Mouse (Mus musculus): ENCODE data around the gene Lhfpl3. TPM values are rescaled to one million over a fixed set of nuclear protein-coding genes. Genes with fewer than 3 reads are reported as not detected.

Gene Lhfpl3
- polyA plus RNA-seq, 1 experiment, result 0.64 TPM

- Histone ChIP-seq H3K4me3 (ENCODE audit: control insufficient read depth, low read depth, low read length) (no peak overlapping the region), H3K27me3 (ENCODE audit: control insufficient read depth, insufficient read depth, low read length) (no peaks in the 10 kb centered on the region), H3K4me1 (ENCODE audit: control insufficient read depth, insufficient read depth, low read length) (no peaks in the 10 kb centered on the region), H3K36me3 (ENCODE audit: control insufficient read depth, insufficient read depth, low read length) (no peaks in the 10 kb centered on the region), H3K27ac (ENCODE audit: control insufficient read depth, insufficient read depth, low read depth, low read length) (no peak overlapping the region)
- TF ChIP-seq POLR2A (IDR thresholded peaks at IDR 0.05; ENCODE audit: control insufficient read depth, low read depth, low read length) (no peak), CTCF (IDR thresholded peaks at IDR 0.05; ENCODE audit: control insufficient read depth, insufficient read depth, insufficient replicate concordance, low read depth, low read length) (no peak)
Measured at GRCm38 (mm10) chr5:23040429-23040828, 294.6 kb downstream of the Lhfpl3 start.

GRCm38 (mm10) chr5:23042862-23043261 lies 297.0 kb downstream of the Lhfpl3 start:
- Histone ChIP-seq H3K27ac (ENCODE audit: control insufficient read depth, insufficient read depth, low read depth, low read length) (no peak overlapping the region), H3K4me3 (ENCODE audit: control insufficient read depth, low read depth, low read length) (no peak overlapping the region), H3K4me1 (ENCODE audit: control insufficient read depth, insufficient read depth, low read length) (no peaks in the 10 kb centered on the region), H3K36me3 (ENCODE audit: control insufficient read depth, insufficient read depth, low read length) (no peaks in the 10 kb centered on the region), H3K27me3 (ENCODE audit: control insufficient read depth, insufficient read depth, low read length) (no peaks in the 10 kb centered on the region)
- TF ChIP-seq POLR2A (IDR thresholded peaks at IDR 0.05; ENCODE audit: control insufficient read depth, low read depth, low read length), result no peak
- no peak for TF ChIP-seq CTCF (IDR thresholded peaks at IDR 0.05; ENCODE audit: control insufficient read depth, insufficient read depth, insufficient replicate concordance, low read depth, low read length)

GRCm38 (mm10) chr5:23049083-23049663 lies 303.3 kb downstream of the Lhfpl3 start:
- Histone ChIP-seq H3K27me3 (ENCODE audit: control insufficient read depth, insufficient read depth, low read length) (no peaks in the 10 kb centered on the region), H3K4me1 (ENCODE audit: control insufficient read depth, insufficient read depth, low read length) (no peaks in the 10 kb centered on the region), H3K36me3 (ENCODE audit: control insufficient read depth, insufficient read depth, low read length) (no peaks in the 10 kb centered on the region), H3K4me3 (ENCODE audit: control insufficient read depth, low read depth, low read length) (no peak overlapping the region), H3K27ac (ENCODE audit: control insufficient read depth, insufficient read depth, low read depth, low read length) (no peak overlapping the region)
- TF ChIP-seq POLR2A (IDR thresholded peaks at IDR 0.05; ENCODE audit: control insufficient read depth, low read depth, low read length) (no peak), CTCF (IDR thresholded peaks at IDR 0.05; ENCODE audit: control insufficient read depth, insufficient read depth, insufficient replicate concordance, low read depth, low read length) (no peak)

GRCm38 (mm10) chr5:23051458-23051857 lies 305.6 kb downstream of the Lhfpl3 start:
- Histone ChIP-seq H3K36me3 (ENCODE audit: control insufficient read depth, insufficient read depth, low read length) (no peaks in the 10 kb centered on the region), H3K4me3 (ENCODE audit: control insufficient read depth, low read depth, low read length) (no peak overlapping the region), H3K4me1 (ENCODE audit: control insufficient read depth, insufficient read depth, low read length) (no peaks in the 10 kb centered on the region), H3K27me3 (ENCODE audit: control insufficient read depth, insufficient read depth, low read length) (no peaks in the 10 kb centered on the region), H3K27ac (ENCODE audit: control insufficient read depth, insufficient read depth, low read depth, low read length) (no peak overlapping the region)
- TF ChIP-seq POLR2A (IDR thresholded peaks at IDR 0.05; ENCODE audit: control insufficient read depth, low read depth, low read length) (no peak), CTCF (IDR thresholded peaks at IDR 0.05; ENCODE audit: control insufficient read depth, insufficient read depth, insufficient replicate concordance, low read depth, low read length) (no peak)

GRCm38 (mm10) chr5:23094894-23095293 lies 349.0 kb downstream of the Lhfpl3 start:
- TF ChIP-seq CTCF (IDR thresholded peaks at IDR 0.05; ENCODE audit: control insufficient read depth, insufficient read depth, insufficient replicate concordance, low read depth, low read length), result no peak
- no peak for TF ChIP-seq POLR2A (IDR thresholded peaks at IDR 0.05; ENCODE audit: control insufficient read depth, low read depth, low read length)
- no peak overlapping the region for H3K4me3 ChIP-seq (ENCODE audit: control insufficient read depth, low read depth, low read length)
- H3K27ac ChIP-seq (ENCODE audit: control insufficient read depth, insufficient read depth, low read depth, low read length), result no peak overlapping the region
- H3K36me3 ChIP-seq (ENCODE audit: control insufficient read depth, insufficient read depth, low read length), result no peaks in the 10 kb centered on the region
- no peaks in the 10 kb centered on the region for H3K4me1 ChIP-seq (ENCODE audit: control insufficient read depth, insufficient read depth, low read length)
- H3K27me3 ChIP-seq (ENCODE audit: control insufficient read depth, insufficient read depth, low read length), result no peaks in the 10 kb centered on the region

- H3K4me3 ChIP-seq (ENCODE audit: control insufficient read depth, low read depth, low read length), result no peak overlapping the region
- no peaks in the 10 kb centered on the region for H3K27me3 ChIP-seq (ENCODE audit: control insufficient read depth, insufficient read depth, low read length)
- H3K36me3 ChIP-seq (ENCODE audit: control insufficient read depth, insufficient read depth, low read length), result no peaks in the 10 kb centered on the region
- peaks cover 3% of the 10 kb centered on the region; the same call in 1 of the 2 replicates for H3K4me1 ChIP-seq (ENCODE audit: control insufficient read depth, insufficient read depth, low read length)
- no peak for TF ChIP-seq POLR2A (IDR thresholded peaks at IDR 0.05; ENCODE audit: control insufficient read depth, low read depth, low read length)
- TF ChIP-seq CTCF (IDR thresholded peaks at IDR 0.05; ENCODE audit: control insufficient read depth, insufficient read depth, insufficient replicate concordance, low read depth, low read length), result no peak
- H3K27ac ChIP-seq (ENCODE audit: control insufficient read depth, insufficient read depth, low read depth, low read length), result no peak overlapping the region
Measured at GRCm38 (mm10) chr5:23106536-23106935, 360.7 kb downstream of the Lhfpl3 start.

- no peak for TF ChIP-seq POLR2A (IDR thresholded peaks at IDR 0.05; ENCODE audit: control insufficient read depth, low read depth, low read length)
- no peak for TF ChIP-seq CTCF (IDR thresholded peaks at IDR 0.05; ENCODE audit: control insufficient read depth, insufficient read depth, insufficient replicate concordance, low read depth, low read length)
- Histone ChIP-seq H3K4me1 (ENCODE audit: control insufficient read depth, insufficient read depth, low read length) (no peaks in the 10 kb centered on the region), H3K27me3 (ENCODE audit: control insufficient read depth, insufficient read depth, low read length) (no peaks in the 10 kb centered on the region), H3K36me3 (ENCODE audit: control insufficient read depth, insufficient read depth, low read length) (no peaks in the 10 kb centered on the region), H3K27ac (ENCODE audit: control insufficient read depth, insufficient read depth, low read depth, low read length) (no peak overlapping the region), H3K4me3 (ENCODE audit: control insufficient read depth, low read depth, low read length) (no peak overlapping the region)
Measured at GRCm38 (mm10) chr5:23111307-23111706, 365.4 kb downstream of the Lhfpl3 start.
